Mouse (Mus musculus) gastrocnemius, postnatal 4 days (tissue): ENCODE results near the gene Capza1. TPM values are rescaled to one million over a fixed set of nuclear protein-coding genes. Genes with fewer than 3 reads are reported as not detected.
"Not testable (repeated sequence)": the region's sequence is repeated elsewhere in the genome, so short reads cannot be mapped to it uniquely, and the experiment has no call there.

Experiments used
- DNase-seq, 2 experiments: peaks; one replicate each; pipeline ENCODE4 v3.0.0; 2021 to 2022; ENCODE audit warnings: low spot score in 2 of 2, mixed read lengths in 2 of 2
- total RNA-seq, 2 experiments: library from RNA; stranded (reverse); gene quantifications; 2 replicates each; pipeline ENCODE4 v1.2.3; 2021

The Capza1 gene
- total RNA-seq, 2 experiments from 2014 or later = 54.9 to 60.3 TPM

DNA sequence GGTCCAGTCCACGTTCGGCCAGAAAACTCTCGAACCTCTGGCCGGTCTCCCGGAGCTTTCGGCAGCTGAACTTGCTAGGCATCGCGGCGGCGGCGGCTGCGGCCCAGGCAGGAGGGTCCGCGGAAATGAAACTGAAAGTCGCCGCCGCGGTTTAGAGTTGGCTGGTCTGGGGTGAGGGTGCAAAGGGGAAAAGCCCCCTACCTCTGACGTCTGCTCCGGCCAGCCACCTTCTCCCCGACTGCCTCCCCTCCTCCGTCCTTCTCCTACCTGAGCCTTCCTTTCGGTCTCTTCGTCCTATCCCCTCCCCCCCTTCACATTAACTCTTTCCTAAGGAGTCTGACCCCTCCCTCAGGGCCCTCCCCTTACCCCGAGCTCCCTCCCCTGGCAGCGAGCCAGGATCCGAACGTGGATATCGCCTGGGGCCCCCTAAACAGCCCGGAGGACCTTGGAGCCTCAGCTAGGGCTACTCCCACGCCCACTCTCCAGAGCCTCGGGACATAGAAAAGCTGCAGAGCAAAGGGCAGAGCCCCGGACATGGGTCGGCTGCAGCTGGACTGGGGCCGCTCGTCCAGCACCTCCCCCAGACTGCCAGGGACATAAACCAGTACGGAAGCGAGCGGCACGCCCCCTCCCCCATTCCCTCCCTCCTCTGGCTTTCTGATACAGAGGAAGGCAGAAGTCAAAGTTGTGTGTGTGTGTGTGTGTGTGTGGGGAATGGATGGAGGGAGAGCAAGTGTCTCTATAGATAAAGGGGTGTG lies 46.1 kb downstream of the Capza1 start, which contains the start of gene Mov10:
TSS of gene Mov10 (minus strand) at position 573 of the 758 bp plus-strand sequence.
- peak; percentile 51 to 76 for DNase-seq

GRCm38 (mm10) chr3:104817481-104817990 lies 46.8 kb downstream of the Capza1 start:
- DNase-seq = peak; percentile 64 to 72

DNA sequence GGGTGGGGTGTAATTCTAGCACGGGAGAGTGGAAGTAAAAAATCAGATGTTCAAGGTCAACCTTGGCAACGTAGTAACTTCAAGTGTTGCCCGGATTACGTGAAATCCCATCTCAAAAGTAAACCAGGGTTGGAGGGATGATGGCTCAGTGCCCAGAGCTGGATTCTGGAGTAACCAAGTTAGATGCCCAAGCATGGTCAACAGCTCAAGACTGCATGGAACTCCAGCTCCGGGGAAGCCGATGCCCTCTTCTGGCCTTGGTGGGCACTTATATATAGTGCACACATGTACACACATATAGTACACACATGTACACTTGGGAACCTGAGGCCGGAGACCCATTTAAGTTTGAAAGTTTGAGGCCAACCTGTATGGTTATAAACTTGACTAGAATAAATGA lies 48.2 kb downstream of the Capza1 start:
- DNase-seq = no peak

DNA sequence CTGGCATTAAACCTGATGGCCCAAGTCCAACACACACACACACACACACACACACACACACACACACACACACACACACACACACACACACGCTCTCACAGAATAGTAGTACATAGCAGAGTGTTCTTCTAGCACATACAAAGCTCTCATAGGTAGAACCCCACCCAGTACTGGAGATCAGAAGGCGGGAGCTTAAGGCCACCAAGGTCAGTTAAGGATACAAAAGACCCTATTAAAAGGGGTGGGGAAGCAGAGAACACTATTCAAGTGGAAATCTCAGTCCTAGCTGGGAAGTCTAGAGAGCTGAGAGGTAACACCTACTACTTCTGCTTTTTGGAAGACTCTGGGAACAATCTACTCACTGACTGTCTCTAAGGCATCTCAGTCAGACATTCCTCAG lies 49.0 kb downstream of the Capza1 start:
- DNase-seq = no peak

DNA sequence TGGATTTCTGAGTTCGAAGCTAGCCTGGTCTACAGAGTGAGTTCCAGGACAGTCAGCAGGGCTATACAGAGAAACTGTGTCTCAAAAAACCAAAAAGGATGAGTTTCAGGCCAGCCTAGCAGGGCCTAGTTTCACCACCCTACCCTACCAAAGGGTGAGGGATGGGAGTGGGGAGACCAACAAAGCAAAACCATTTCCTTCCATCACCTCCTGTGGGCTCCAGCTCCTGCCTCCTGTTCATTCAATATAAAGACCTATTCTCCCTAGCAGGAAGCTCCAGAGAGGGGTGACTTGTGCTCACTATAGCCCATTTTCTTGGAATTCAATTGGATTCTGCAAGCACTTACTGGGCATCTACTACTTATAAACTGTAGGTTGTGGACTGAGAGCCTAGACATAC lies 49.6 kb downstream of the Capza1 start:
- no peak for DNase-seq

GRCm38 (mm10) chr3:104813227-104813626 lies 51.1 kb downstream of the Capza1 start:
- not testable (repeated sequence) for DNase-seq

DNA sequence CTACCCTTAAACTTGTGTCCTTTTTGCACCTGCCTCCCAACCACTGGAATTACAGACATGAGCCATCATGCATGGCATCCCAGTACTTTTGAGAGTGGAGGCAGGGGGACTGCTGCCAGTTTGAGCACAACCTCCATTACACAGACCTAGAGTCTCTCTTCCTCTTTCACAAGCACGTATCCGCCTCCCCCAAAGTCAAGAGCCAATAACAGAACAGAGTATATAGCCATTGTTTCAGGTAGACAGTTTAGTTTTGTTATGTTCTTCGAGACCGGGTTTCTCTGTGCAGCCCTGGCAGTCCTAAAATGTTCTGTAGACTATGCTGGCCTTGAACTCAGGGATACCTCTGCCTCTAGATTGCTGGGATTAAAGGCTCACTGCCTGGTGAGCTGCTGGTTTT lies 52.1 kb downstream of the Capza1 start:
- DNase-seq = no peak

GRCm38 (mm10) chr3:104811752-104812151 lies 52.6 kb downstream of the Capza1 start:
- no peak for DNase-seq

GRCm38 (mm10) chr3:104805539-104805938 lies 58.8 kb downstream of the Capza1 start:
- DNase-seq = no peak

DNA sequence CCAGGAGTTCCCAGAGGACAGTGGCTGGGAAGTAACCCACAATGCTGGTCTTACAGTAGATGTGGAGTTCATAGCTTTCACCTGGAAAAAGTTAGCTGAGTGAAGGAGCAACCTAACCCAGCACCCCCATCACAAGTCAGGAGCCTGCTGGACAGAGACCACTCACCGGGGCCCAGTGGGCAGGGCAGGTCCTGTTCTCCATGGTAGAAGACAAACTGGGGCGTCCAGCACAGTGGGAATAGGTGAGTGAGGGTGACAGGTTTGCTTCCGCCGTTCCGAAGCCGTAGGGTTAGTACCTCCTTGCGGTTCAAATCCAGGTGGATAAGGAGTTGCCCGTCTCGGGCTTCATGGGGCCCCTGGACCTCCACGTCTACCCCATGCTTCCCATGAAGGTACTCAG lies 60.0 kb downstream of the Capza1 start:
- DNase-seq = no peak

DNA sequence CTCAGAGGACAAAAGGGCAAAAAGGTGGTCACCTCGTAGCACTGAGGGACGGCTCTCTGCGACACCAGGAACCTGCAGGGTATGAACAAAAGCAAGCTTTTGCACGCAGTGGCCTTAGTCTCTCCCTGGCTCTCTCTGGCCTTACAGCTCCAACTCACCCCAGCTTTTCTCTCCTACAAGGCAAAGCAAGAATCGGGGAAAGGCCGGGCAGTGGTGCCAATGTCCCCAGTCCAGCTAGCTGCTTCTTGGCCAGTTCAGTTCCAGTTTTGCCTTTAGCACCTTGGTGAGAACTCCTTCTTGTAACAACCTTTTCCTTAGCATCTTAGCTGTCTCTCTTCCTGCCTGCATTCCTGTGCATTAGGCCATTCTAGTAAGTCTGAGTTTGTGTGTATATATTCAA lies 62.8 kb downstream of the Capza1 start:
- DNase-seq = no peak

DNA sequence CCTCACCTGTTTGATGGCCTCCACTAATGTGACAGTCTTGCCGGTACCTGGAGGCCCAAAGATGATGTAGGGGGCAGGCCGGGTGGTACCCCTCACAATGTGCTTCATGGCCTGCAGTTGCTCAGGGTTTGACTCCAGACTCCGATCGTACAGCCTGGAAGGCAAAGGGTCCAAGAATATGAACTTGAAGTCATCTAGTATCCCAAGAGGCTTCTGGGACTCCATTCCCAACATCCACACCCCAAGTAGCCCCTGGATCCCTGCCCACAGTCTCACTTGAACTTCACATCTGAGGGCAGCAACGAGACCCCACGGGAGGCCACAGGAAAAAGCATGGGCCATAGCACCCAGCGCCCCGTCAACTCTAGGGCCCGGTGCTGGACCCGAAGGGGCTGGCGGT lies 63.6 kb downstream of the Capza1 start:
- DNase-seq = no peak

- no peak for DNase-seq
Observed at GRCm38 (mm10) chr3:104796430-104797082, 67.7 kb downstream of the Capza1 start.

- no peak for DNase-seq
Observed at GRCm38 (mm10) chr3:104795661-104796340, 68.5 kb downstream of the Capza1 start.

GRCm38 (mm10) chr3:104794953-104795470 lies 69.3 kb downstream of the Capza1 start:
- no peak for DNase-seq

DNA sequence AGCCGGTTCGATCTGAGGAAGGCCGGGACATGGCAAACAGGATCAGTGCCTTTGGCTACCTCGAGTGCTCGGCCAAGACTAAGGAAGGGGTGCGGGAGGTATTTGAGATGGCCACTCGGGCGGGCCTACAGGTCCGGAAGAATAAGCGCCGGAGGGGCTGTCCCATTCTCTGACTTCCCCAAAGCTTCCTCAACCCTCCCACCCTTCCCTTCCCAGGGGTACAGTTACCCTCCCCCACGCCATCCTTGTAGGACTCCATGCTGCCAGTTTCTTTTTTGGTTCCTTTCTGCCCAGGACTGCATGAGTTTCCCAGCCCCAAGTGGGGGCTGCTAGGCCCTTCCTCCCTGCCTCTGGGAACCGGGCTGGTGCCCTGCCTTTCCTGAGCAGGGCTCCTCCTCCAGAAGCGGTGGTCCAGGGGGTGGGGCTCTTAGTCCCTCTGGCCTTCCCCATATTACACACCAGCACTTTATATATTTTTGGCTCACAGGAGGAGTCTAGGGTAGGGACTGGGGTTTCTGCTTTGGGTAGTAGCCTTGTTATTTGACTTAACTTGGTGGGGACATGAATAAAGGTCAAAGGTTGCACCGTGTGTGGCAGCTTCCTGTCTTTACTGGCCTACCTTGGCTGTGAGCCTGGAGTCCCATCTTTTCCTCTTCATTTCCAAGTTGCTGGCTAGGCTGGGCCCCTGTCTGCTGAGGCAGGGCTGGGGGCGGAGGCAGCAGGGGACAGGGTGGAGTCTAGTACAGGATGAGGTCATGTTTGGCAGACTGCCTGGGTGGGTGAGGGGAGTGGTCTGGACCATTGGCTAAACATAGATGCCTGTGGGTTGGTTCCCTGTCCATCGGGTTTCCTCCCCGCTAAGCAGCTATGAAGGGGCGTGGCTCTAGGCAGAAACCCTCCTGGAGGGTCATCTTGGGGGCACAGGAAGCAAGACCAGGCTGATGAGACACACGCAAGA lies 70.2 kb downstream of the Capza1 start:
- DNase-seq = peak; percentile 94 to 95

DNA sequence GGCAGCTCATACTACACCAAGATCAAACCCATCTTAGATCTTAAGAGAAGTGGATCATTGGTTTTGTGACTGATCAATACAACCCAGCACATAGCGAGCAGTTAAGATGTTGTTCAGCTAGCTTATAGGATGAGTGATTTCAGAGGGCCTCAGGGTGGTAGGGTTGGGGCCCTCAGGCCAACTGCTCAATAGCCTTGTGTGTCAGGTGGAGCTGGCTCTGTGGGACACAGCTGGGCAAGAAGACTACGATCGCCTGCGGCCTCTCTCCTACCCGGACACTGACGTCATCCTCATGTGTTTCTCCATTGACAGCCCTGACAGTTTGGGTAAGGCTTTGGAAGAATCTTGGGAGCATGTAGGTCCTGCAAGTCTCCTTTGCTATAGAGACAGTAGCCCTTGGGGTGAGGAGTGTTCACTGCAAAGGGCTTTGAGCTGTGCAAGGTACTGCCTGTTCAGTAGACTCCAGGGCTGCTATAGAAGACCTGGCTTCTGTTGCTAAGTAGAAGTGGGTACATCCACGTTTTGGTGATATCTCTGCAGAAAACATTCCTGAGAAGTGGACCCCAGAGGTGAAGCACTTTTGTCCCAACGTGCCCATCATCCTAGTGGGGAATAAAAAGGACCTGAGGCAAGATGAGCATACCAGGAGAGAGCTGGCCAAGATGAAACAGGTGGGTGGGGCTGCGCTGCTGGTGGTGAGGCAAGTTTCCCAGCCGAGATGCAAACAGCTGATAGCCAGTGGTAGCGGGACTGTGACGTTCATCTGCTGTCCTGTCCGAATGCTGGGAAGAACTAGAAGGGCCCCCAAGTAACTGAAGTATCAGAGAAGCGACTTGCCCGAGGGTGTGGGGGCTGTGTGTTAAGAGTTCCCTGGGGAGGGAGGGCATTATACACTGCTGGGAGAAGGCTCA lies 71.7 kb downstream of the Capza1 start:
- no peak for DNase-seq

DNA sequence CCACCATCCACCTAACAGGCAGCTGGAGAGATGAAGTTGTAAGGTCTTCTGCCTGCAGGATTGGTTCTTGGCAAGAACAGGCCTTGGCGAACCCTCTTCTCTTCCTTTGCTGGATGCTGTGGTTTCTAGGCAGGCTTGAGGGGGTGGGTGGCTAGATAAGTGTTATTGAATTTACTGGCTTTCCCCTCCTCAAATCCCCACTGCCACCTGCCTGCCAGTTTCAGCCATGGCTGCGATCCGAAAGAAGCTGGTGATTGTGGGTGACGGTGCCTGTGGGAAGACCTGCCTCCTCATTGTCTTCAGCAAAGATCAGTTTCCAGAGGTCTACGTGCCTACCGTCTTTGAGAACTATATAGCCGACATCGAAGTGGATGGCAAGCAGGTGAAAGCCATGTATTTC lies 72.6 kb downstream of the Capza1 start:
- DNase-seq = no peak

DNA sequence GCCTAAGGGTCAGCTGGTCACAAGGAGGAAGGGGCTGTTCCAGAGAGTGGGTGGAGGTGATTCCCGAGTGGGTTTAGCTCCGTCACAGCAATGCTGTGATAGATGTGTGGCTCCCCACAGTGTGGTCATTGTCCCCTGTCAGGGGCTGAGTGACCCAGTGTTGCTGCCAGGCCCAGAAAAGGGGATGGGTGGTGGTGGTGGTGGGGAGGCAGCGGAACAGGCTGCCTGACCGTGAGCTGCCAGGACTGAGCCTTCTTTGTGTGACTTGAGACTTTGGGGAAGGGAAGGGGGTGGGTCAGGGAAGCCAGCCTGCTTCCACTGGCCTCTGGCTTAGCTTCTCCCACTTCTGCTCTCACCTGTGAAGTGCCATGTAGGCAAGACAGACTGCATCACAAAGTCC lies 73.3 kb downstream of the Capza1 start:
- DNase-seq = no peak
